Mouse (Mus musculus) hindbrain, embryonic 14.5 days (tissue): ENCODE data around the gene Rac2. TPM values are rescaled to one million over a fixed set of nuclear protein-coding genes. Genes with fewer than 3 reads are reported as not detected.

ENCODE experiments used
- ATAC-seq: fragments of 200-750 bp; cut with Nextera tagmentation; 2 replicates; pipeline ENCODE4 v1.8.0; 2017; ENCODE audit warnings: moderate number of reproducible peaks, mild to moderate bottlenecking, moderate TSS enrichment, moderate library complexity; ENCODE audit not compliant: low FRiP score
- DNase-seq: peaks from one replicate; pipeline ENCODE4 v3.0.0-alpha.2; 2015; ENCODE audit warnings: low spot score
- H3K27ac ChIP-seq: fragments of 300-500 bp; sonication (generic); 2 replicates; pipeline ENCODE4 v1.5.1; 2014; ENCODE audit warnings: mild to moderate bottlenecking, moderate library complexity
- H3K27me3 ChIP-seq: fragments of 300-500 bp; sonication (generic); 2 replicates; pipeline ENCODE4 v1.6.1; 2014; ENCODE audit warnings: mild to moderate bottlenecking, low read length, mixed read lengths; ENCODE audit not compliant: control insufficient read depth, insufficient read depth
- H3K36me3 ChIP-seq: fragments of 300-500 bp; sonication (generic); replicated peaks from 2 replicates; pipeline ENCODE4 v1.6.1; 2014; ENCODE audit not compliant: control insufficient read depth, insufficient read depth
- H3K4me1 ChIP-seq: fragments of 300-500 bp; sonication (generic); replicated peaks from 2 replicates; pipeline ENCODE4 v1.6.1; 2014; ENCODE audit warnings: antibody characterized with exemption, low read length, mixed read lengths; ENCODE audit not compliant: control insufficient read depth, insufficient read depth
- H3K4me2 ChIP-seq: fragments of 300-500 bp; sonication (generic); replicated peaks from 2 replicates; pipeline ENCODE4 v1.6.1; 2014; ENCODE audit warnings: mild to moderate bottlenecking, moderate library complexity
- H3K4me3 ChIP-seq: fragments of 300-500 bp; sonication (generic); replicated peaks from 2 replicates; pipeline ENCODE4 v1.5.1; 2014; ENCODE audit warnings: mild to moderate bottlenecking, low read length
- H3K9ac ChIP-seq: fragments of 300-500 bp; sonication (generic); 2 replicates; pipeline ENCODE4 v1.6.1; 2014
- H3K9me3 ChIP-seq: fragments of 300-500 bp; sonication (generic); 2 replicates; pipeline ENCODE4 v1.6.1; 2016; ENCODE audit warnings: low read length; ENCODE audit not compliant: control insufficient read depth
- WGBS: fragments of 180-500 bp; shearing (Covaris S2); extraction: QIAGEN DNeasy Blood & Tissue Kit; methylation state at CpG from one replicate; pipeline ENCODE4 v1.1.7; 2014; 5-methylcytosine and 5-hydroxymethylcytosine counted together
- polyA plus RNA-seq: library from polyadenylated mRNA; unstranded; fragments of >200 nt; fragmentation: Nextera tagmentation; extraction: Ambion mirVana; gene quantifications from 2 replicates; pipeline ENCODE4 v1.2.1, GENCODE M21; 2014

Gene Rac2
- polyA plus RNA-seq, 1 experiment from 2014 or later: 8.1 TPM

DNA sequence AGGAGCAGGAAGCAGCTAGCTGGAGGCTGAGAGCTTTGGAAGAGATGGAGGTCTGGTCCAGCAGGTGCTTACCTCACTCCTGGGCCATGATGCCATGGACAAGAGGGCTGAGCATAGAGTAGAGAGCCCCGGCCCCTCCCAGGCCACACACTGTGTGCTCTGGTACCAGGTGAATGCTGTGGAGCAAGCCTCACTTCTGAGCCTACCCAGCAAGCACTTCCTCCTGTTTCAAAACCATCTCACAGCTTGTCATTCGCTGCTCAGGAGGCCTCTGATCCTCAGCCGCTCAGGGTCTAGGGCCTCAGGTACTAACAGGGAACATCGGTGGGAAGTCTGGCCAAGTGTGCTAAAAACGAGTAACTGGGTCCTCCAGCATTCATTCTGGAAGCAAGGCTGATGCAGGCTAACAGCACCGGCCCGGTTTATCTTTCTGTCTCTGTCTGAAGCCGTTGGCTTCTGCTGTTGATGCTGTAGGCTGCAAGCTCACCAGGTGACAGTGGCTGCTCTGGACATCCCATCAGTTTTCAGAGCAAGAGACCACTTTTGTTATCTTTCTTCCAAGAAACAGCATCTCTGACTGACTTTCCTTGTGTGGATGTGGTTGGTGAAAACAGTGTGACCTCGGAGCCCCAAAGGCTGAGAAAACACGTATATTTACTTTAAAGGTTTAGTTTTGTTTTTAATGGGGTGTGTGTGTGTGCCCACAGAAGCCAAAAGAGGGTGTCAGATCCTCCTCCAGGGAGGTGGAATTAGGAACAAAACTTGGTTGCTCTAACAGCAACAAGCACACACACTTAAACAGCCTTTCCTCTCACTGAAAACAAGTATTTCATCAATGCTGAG is 14.7 kb downstream of the Rac2 start:
- Histone ChIP-seq H3K27ac (no peak overlapping the region), H3K9ac (no peak overlapping the region), H3K9me3 (peaks cover 3% of the 10 kb centered on the region), H3K36me3 (no peaks in the 10 kb centered on the region), H3K4me2 (no peak overlapping the region), H3K4me1 (no peaks in the 10 kb centered on the region), H3K27me3 (no peaks in the 10 kb centered on the region), H3K4me3 (no peak overlapping the region)
- no peak for DNase-seq
- 70% methylated on average over 10 of the region's 10 CpGs for WGBS
- no peak for ATAC-seq

DNA sequence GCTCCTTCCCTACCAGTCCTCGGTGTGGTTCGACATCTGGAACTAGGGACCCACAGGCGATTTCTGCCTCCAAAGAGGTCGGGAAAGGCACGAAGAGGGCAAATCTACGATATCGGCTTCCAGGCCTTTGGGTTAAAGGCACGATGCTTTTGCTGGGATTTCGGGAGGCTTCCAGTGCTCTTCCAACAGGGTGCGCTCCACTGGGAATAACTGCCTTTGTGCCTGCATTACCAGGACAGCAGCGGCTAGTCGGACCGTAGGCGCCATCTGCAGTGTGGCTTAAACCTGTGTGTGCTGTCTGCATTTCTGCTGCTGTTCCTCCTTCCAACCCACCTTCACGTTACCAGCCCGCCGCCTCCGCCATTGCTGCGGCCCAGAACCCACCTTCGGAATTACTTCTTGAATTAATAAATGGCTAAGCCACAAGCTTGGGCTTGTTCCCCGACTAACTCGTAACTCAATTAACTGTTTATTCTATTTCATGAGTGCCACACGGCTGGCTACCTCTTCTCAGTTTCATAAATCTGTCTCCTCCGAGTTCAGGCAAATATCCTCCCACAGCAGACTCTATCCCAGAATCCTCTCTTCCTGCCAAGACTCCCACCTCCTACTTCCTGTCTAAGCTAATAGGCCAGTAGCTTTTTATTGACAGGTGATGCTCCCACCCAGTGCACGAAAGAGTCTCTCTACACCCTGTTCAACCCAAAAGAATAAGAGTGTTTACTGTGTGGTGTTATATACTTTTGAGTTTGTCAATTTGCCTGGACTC is 17.9 kb downstream of the Rac2 start:
- Histone ChIP-seq H3K27me3 (no peaks in the 10 kb centered on the region), H3K4me2 (no peak overlapping the region), H3K36me3 (no peaks in the 10 kb centered on the region), H3K9me3 (peaks cover 24% of the 10 kb centered on the region), H3K4me1 (no peaks in the 10 kb centered on the region), H3K27ac (no peak overlapping the region), H3K9ac (no peak overlapping the region), H3K4me3 (no peak overlapping the region)
- ATAC-seq: no peak
- DNase-seq: no peak
- WGBS: 66% methylated on average over 25 of the region's 25 CpGs

- no peaks in the 10 kb centered on the region for H3K27me3 ChIP-seq
- no peak for DNase-seq
- no peak overlapping the region for H3K4me2 ChIP-seq
- H3K4me1 ChIP-seq: peaks cover 19% of the 10 kb centered on the region
- peaks cover 24% of the 10 kb centered on the region for H3K9me3 ChIP-seq
- no peak for ATAC-seq
- no peaks in the 10 kb centered on the region for H3K36me3 ChIP-seq
- H3K9ac ChIP-seq: no peak overlapping the region
- H3K4me3 ChIP-seq: no peak overlapping the region
- no peak overlapping the region for H3K27ac ChIP-seq
- WGBS: 80% methylated on average over 4 of the region's 4 CpGs
These were observed 23.3 kb downstream of the Rac2 start for GRCm38 (mm10) chr15:78549189-78549734.

DNA sequence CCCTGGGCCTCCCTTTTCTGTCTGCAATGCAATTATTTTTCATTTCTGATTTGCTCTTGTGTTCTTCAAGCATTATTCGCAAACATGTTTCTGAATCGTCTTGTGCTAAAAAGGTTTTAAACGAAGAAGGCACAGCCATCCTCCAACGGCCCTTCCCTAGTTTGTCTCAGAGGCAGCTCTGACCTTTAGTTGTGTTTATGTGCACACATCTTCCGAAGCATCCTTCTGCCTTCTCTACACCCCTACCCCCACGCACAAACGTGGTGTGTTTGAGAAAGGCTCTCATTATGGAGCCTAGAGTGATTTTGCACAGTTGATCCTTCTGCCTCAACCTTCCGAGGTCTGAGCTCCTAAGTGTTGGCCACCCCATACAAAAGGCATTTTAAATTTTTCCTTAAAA is 23.9 kb downstream of the Rac2 start:
- WGBS: 61% methylated on average over 8 of the region's 8 CpGs

GRCm38 (mm10) chr15:78548336-78548665 is 24.3 kb downstream of the Rac2 start:
- Histone ChIP-seq H3K36me3 (no peaks in the 10 kb centered on the region), H3K9ac (no peak overlapping the region), H3K4me2 (no peak overlapping the region), H3K4me3 (no peak overlapping the region), H3K27ac (no peak overlapping the region), H3K9me3 (peaks cover 24% of the 10 kb centered on the region), H3K4me1 (peaks cover 19% of the 10 kb centered on the region), H3K27me3 (no peaks in the 10 kb centered on the region)
- ATAC-seq: no peak
- 14% methylated on average over 3 of the region's 3 CpGs for WGBS
- DNase-seq: no peak

More for the DNA sequence above, 23.9 kb downstream of the Rac2 start:
- H3K27ac ChIP-seq: no peak overlapping the region
- H3K36me3 ChIP-seq: no peaks in the 10 kb centered on the region
- no peak overlapping the region for H3K4me3 ChIP-seq
- H3K4me2 ChIP-seq: no peak overlapping the region
- DNase-seq (no peak), ATAC-seq (no peak)
- H3K27me3 ChIP-seq: no peaks in the 10 kb centered on the region
- H3K9ac ChIP-seq: no peak overlapping the region
- peaks cover 19% of the 10 kb centered on the region for H3K4me1 ChIP-seq
- H3K9me3 ChIP-seq: peaks cover 24% of the 10 kb centered on the region

GRCm38 (mm10) chr15:78547415-78548335 is 24.9 kb downstream of the Rac2 start:
- Histone ChIP-seq H3K4me2 (no peak overlapping the region), H3K27me3 (no peaks in the 10 kb centered on the region), H3K4me3 (no peak overlapping the region), H3K4me1 (peaks cover 19% of the 10 kb centered on the region), H3K9me3 (peaks cover 18% of the 10 kb centered on the region), H3K9ac (no peak overlapping the region), H3K36me3 (no peaks in the 10 kb centered on the region), H3K27ac (no peak overlapping the region)
- 50% methylated on average over 5 of the region's 5 CpGs for WGBS
- ATAC-seq: no peak
- no peak for DNase-seq

GRCm38 (mm10) chr15:78546060-78546459 is 26.5 kb downstream of the Rac2 start:
- Histone ChIP-seq H3K36me3 (no peaks in the 10 kb centered on the region), H3K9me3 (0 out of 2 replicates have a peak, but pooled peaks cover 6% of the 10 kb centered on the region), H3K4me1 (peaks cover 28% of the 10 kb centered on the region), H3K4me2 (no peak overlapping the region), H3K27me3 (no peaks in the 10 kb centered on the region), H3K4me3 (no peak overlapping the region), H3K27ac (no peak overlapping the region), H3K9ac (no peak overlapping the region)
- no peak for DNase-seq
- ATAC-seq: no peak
- whole genome bisulfite sequencing: 86% methylated on average over 4 of the region's 4 CpGs

GRCm38 (mm10) chr15:78544561-78545001 is 28.0 kb downstream of the Rac2 start, which contains the start of gene Sstr3:
Gene Sstr3 (minus strand): TSS chr15:78544685.
- 3% methylated on average over 14 of the region's 14 CpGs for WGBS
- H3K27me3 ChIP-seq: no peaks in the 10 kb centered on the region
- ATAC-seq (no peak), DNase-seq (no peak)
- peaks cover 28% of the 10 kb centered on the region for H3K4me1 ChIP-seq
- peak within 1 kb of the TSS; percentile 43 for H3K4me2 ChIP-seq
- H3K27ac ChIP-seq: 0 out of 2 replicates have a peak within 1 kb of the TSS, but pooled peaks have one; percentile 1
- H3K9ac ChIP-seq: peak within 1 kb of the TSS; percentile 52
- 0 out of 2 replicates have a peak within 1 kb of the TSS, but pooled peaks have one; percentile 1 for H3K4me3 ChIP-seq
- no peaks in the 10 kb centered on the region for H3K36me3 ChIP-seq
- no peaks in the 10 kb centered on the region for H3K9me3 ChIP-seq
